Mouse (Mus musculus): Measurements from ENCODE around the gene Keap1.
A peak's percentile ranks its signal among the peaks of the same experiment; 100 is the strongest.

GRCm38 (mm10) chr9:21287571-21288402, 48.6 kb upstream of the Keap1 start, which contains the start of gene Kri1:
- TF ChIP-seq CTCF (IDR thresholded peaks at IDR 0.05; ENCODE audit: control insufficient read depth, insufficient read depth, low read length): no peak
- TF ChIP-seq POLR2A (IDR thresholded peaks at IDR 0.05; ENCODE audit: borderline replicate concordance, control insufficient read depth, low read depth, low read length): peak; percentile 67
